Mouse (Mus musculus): ENCODE data around the gene Armcx4.

GRCm38 (mm10) chrX:134684936-134685335, 1.4 kb upstream of the Armcx4 start:
- TF ChIP-seq GATA1 (IDR thresholded peaks at IDR 0.05; ENCODE audit: borderline replicate concordance, low read length) (no peak), FLI1 (IDR thresholded peaks at IDR 0.05; ENCODE audit: low read length) (no peak)
